8 mouse cellular contexts compared by ENCODE assay signal in genomic region chr9:67711051-67711877, GRCm38 (mm10). TPM values are rescaled to one million over a fixed set of nuclear protein-coding genes. Genes with fewer than 3 reads are reported as not detected.
DNase-seq lines count a peak whose midpoint lies in the region; TF ChIP-seq lines count a peak whose summit lies in the region.

No protein-coding gene starts in this region.

- no peaks in the 10 kb centered on the region for H3K27me3 ChIP-seq in kidney, adult 2 months (replicated peaks; ENCODE audit: control insufficient read depth, insufficient read depth, low read length)

- no peak for TF ChIP-seq POLR2A in kidney, adult 2 months (IDR thresholded peaks at IDR 0.05; ENCODE audit: low read depth, low read length)
- no peak for TF ChIP-seq POLR2A in olfactory bulb, adult 2 months (IDR thresholded peaks at IDR 0.05; ENCODE audit: insufficient read depth, low read depth, low read length)

- no peaks in the 10 kb centered on the region for H3K36me3 ChIP-seq in kidney, adult 2 months (ENCODE audit: control insufficient read depth, insufficient read depth, low read length)

- peak; percentile 69 for DNase-seq in urinary bladder, postnatal 14 days (ENCODE audit: low spot score)
- no peak for DNase-seq in urinary bladder, adult 2 months (ENCODE audit: low spot score)
- DNase-seq in cerebellum, adult 11-12 months = peak; percentile 17
- DNase-seq in frontal cortex, postnatal 14 days (ENCODE audit: low spot score in 2 of 2) = peak; percentile 39 to 78
- DNase-seq in kidney, adult 2 months = peak; percentile 69
- peak; percentile 53 to 71 for DNase-seq in left cerebral cortex, postnatal 36 days (ENCODE audit: low spot score in 2 of 2)
- DNase-seq in thymus, postnatal 4 days = peak; percentile 78

- no peak overlapping the region for H3K4me3 ChIP-seq in kidney, adult 2 months (ENCODE audit: insufficient read depth, low read depth, low read length)
- H3K4me3 ChIP-seq in olfactory bulb, adult 2 months (ENCODE audit: insufficient read depth, low read depth, low read length) = no peak overlapping the region

- 39% methylated on average over 15 of the region's 15 CpGs for WGBS in kidney, adult 2 months
- WGBS in olfactory bulb, adult 2 months = 35% methylated on average over 15 of the region's 15 CpGs

- TF ChIP-seq CTCF in kidney, adult 2 months (conservative IDR thresholded peaks at IDR 0.05; ENCODE audit: insufficient read depth, insufficient read length, low read depth, low read length) = peak; percentile 90
- 0 out of 2 replicates have a peak, but pooled peaks have one; percentile 21 for TF ChIP-seq CTCF in olfactory bulb, adult 2 months (IDR thresholded peaks at IDR 0.05; ENCODE audit: insufficient read depth, low read depth, low read length)

- no peak overlapping the region for H3K27ac ChIP-seq in kidney, adult 2 months (ENCODE audit: insufficient read depth, low read depth, low read length)
- no peak overlapping the region for H3K27ac ChIP-seq in olfactory bulb, adult 2 months (ENCODE audit: insufficient read depth, low read depth, low read length)

- intact Hi-C loops in left cerebral cortex, postnatal 36 days (cut with DNase I) = loop anchor here (5.0 kb wide), 1 partner anchor 91 kb away; no protein-coding TSS in a partner anchor

- H3K4me1 ChIP-seq in kidney, adult 2 months (ENCODE audit: control insufficient read depth, insufficient read depth, low read length) = no peaks in the 10 kb centered on the region
- H3K4me1 ChIP-seq in olfactory bulb, adult 2 months (ENCODE audit: control insufficient read depth, insufficient read depth, low read length) = no peaks in the 10 kb centered on the region

RNA-seq across cellular contexts. Expression of gene C2cd4b, which starts 48.0 kb away (rescaled TPM):
- not detected in 2 replicates for polyA plus RNA-seq in urinary bladder, adult 2 months (2012; rRNA removed)
- polyA plus RNA-seq in kidney, adult 2 months (2012; rRNA removed) = not detected in 2 replicates
- 1 to 10 TPM; 2.3 to 4.0 TPM for total RNA-seq in left cerebral cortex, postnatal 36 days (2021)
- not detected in 2 replicates for polyA plus RNA-seq in olfactory bulb, adult 2 months (2012; ENCODE audit: insufficient read depth, insufficient read length, low replicate concordance, missing spikeins)
